Mouse (Mus musculus) megakaryocyte, adult 5-6 weeks (primary cell): ENCODE results near the gene Taf8. TPM values are rescaled to one million over a fixed set of nuclear protein-coding genes. Genes with fewer than 3 reads are reported as not detected.

ENCODE experiments used
- ATAC-seq: 2 replicates; pipeline ENCODE4 v1.8.0; 2016; ENCODE audit warnings: mild to moderate bottlenecking, inconsistent platforms; ENCODE audit not compliant: poor library complexity, severe bottlenecking
- total RNA-seq, 2 experiments: library from RNA; stranded (forward) in 1 of 2; stranded (reverse) in 1 of 2; fragments of 153-499, 151-499 nt in 1 of 2; fragments of 221-1000, 200-1000 nt in 1 of 2; gene quantifications; 2 replicates each; pipeline versions ENCODE4 v1.2.3 to v1.2.4; 2015 to 2017

Gene Taf8
- total RNA-seq (2015) (16.3 and 19.3 TPM in 2 replicates), total RNA-seq (2017) (44.0 and 57.5 TPM in 2 replicates)

DNA sequence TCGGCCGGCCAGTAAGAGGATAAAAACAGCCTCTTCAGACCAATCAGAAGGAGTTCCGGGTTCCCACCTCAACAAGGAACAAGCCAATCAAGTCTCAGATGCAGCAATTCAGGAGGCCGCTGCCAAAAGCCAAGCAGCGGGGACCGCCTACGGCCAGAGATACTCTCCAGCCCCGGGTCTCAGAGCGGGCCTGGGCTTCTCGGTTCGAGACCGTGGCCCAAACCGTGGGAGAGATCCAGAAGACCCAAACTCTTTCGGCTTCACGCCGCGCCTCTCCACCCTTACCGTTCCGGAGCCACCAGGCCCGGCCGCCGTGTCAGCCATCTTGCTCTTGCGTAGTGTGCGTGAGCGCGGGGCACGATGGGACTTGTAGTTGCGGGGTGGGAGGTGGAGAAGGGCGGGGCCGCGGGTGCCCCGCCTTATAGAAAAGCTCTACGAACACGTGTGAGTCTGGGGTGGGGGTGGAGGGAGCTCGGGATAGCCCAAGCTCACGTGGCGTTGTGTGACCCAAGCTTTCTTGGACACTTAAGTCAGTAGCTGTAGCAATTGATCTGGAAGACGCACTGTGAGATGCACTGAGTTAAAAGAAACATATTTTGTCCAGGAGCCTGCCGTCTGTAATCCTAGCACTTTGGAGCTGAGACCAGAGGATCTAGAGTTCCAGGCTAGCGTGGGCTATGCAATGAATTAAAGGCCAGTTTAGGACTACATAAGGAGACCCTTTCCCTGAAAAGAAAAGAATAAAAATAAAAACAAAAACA lies at the start of gene Taf8:
Gene Taf8 (minus strand): TSS at position 347 of the 761 bp plus-strand sequence.
- peak; percentile 87 for ATAC-seq

DNA sequence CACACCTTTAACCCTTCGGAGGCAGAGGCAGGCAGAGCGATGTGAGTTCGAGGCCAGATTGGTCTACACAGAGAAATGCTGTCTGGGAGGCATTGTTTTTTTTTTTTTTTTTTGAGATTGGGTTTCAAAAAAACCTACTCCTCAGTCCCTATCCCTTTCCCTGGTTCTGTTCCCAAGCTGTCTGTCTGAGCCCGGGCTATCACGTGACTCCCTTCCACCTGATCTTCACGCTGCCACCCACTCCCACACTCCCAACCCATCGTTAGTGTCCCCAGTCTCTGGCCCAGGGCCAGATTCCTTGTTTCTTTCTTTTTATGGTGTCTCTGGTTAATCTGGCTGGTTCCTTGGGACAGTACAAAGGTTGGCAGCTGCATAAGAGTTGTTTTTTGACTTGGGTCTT lies 49.0 kb upstream of the Taf8 start:
- ATAC-seq = no peak

DNA sequence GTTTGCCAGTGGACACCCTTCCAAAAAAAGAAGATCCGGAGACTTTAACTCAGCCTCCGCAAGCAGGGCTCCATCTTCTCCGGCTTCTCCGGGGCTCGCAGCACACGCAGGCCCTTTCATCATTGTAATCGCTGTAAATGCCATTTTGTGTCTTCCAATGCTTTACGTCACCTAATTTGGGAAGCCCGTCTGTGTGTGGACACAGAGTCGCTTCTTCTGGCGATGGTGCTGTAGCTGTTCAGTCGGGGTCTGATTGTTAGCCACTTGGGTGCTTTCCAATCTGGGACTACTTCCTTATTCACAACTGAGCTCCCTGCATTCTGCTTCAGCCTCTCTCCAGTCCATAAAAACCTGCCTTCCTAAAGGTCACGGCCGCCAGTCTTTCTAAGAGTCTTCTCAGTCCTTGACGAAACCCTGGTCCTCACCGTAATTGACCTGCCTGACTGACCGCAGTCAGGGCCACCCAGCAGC lies 43.8 kb upstream of the Taf8 start:
- ATAC-seq = no peak

DNA sequence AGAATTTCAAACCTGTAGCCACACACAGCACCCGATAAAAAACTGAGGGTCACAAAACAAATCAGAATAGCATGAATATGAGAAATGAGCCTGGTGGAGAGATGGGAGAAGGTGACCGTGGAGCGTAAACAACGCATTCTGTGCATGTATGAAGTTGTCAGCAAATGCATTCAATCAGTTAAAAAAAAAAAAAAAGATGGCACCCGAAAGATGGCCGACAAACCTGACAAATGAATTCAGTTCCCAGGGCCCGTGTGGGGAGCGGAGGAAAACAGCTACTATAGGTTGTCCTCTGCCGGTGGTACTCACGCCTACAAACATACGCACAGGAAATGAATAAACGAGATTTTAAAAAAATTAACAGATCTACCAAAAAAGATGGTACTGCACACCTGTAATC lies 43.1 kb upstream of the Taf8 start:
- no peak for ATAC-seq

DNA sequence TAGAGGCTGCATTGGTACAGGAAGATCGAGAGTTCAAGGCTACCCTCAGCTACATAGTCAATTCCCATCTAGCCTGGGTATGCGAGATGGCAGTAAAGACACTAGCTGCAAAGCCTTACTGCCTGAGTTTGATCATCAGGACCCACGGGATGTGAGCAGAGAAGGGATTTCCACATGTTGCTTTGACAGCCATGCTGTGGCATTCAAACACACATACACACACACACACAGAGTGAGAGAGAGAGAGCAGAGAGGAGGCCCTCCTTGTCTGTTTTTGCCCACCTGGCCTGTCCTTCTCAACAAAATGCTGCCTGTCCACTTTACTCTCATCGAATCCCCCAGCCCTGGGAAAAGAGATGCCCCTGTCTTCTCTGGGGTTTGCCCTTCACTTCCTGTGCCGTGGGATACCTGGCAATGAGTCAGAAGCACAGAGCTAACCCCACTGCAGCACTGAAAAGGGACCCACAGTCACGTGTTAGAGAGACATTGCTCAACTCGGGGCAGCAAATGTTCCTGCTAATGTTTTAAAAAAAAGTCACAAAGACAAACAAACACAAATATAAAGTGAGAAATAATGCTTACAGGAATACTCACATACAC lies 41.1 kb upstream of the Taf8 start:
- peak; percentile 62 for ATAC-seq

DNA sequence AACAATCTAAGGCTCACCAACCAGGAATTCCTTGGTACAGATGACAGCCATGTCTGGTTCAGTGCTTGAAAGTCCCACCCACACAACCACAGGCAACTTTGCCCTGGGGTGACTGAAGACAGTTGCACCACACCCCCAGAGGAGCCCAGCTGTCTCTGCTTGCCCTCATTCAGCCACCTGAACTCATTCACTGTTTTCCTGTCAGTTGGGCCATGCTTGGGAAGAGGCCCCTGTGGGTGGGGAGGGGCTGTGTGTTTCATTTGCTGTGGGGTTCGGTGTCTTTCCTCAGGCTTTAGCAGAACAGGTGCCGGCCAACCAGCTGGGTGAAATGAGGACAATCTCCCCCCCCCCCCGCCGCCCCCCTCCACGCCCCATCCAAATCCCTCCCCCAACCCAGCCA lies 40.0 kb upstream of the Taf8 start:
- peak; percentile 52 for ATAC-seq

DNA sequence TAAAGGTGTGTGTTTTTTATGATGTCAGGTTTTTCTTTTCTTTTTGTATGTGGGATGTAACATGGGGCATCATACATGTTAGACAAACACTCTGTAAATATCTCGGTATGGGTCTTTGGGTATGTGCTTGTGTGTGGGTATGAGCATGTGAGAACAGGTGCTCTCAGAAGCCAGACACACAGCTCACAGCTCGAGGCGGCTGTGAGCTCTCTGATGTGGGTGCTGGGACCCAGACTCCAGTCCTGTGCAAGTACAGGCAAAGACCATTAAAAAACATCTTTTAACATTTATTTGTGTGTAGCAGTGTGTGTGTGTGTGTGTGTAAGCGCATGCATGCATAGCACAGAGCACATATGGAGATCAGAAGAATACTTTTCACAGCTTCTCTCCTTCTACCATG lies 37.0 kb upstream of the Taf8 start:
- ATAC-seq = no peak

DNA sequence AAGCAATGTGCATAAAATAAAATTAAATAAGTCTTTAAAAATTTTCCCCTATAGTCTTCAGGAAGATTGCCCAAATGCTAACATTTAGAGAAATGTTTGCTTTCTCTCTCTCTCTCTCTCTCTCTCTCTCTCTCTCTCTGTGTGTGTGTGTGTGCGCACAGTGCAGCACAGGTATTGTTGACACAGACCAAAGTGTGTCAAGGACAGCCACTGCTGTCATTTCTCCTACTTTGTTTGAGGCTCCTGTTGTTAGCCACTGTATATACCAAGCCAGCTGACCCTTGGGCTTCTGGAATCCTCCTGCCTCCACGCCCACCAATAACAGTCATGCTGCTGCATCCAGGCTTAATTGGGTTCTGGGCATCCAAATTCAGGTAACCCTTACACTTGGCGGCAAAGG lies 36.0 kb upstream of the Taf8 start:
- ATAC-seq = no peak

DNA sequence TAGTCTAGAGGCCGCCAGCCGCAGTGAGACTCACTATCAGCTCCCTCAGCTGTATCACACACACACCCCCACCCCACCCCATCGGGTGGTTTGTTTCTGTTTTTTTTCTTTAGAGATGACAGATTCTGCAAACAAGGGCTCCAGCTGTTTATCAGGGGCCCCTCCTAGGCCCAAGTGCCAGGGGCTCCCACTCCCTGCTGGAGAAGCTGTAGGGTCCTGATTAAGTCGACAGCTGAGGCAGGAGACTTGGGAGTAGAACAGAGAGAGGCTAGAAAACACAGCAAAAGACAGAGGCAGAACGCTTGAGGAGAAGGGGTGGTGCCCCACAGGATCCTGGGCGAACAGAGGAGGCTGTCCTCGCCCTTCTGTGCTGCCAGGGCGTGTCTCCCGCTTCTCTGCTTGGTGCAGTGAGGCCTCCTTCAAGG lies 33.7 kb upstream of the Taf8 start:
- peak; percentile 51 for ATAC-seq

DNA sequence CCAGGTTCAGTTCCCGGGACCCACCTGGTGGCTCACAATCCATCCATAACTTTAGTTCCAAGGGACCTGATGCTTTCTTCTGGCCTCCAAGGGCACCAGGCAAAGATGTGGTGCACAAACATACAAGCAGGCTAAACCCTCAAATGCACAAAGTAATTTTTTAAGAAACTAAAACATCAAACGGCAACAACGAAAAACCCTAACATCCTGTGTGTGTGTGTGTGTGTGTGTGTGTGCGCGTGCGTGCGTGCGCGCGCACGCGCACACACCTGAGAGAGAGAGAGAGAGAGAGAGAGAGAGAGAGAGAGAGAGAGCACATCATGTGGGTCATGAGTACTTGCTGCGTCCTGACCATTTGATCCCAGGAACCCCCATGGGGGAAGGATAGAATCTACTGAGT lies 31.6 kb upstream of the Taf8 start:
- ATAC-seq = no peak

DNA sequence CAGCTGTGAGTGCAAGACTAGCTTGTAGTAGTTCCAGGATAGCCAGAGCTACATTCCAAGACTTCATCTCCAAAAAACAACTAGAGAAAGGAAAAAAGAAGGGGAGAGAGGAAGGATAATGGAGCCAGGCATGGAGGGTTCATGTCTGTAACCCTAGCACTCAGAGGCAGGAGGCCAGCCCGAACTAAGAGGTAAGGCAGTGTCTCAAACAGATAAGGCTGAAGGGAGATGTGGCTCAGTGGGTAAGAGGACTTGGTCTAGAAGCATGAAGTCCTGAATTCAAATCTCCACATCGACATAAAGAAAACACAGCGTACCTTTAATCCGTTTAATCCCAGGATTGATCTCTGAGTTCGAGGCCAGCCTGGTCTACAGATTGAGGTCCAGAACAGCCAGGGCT lies 30.3 kb upstream of the Taf8 start:
- ATAC-seq = no peak

DNA sequence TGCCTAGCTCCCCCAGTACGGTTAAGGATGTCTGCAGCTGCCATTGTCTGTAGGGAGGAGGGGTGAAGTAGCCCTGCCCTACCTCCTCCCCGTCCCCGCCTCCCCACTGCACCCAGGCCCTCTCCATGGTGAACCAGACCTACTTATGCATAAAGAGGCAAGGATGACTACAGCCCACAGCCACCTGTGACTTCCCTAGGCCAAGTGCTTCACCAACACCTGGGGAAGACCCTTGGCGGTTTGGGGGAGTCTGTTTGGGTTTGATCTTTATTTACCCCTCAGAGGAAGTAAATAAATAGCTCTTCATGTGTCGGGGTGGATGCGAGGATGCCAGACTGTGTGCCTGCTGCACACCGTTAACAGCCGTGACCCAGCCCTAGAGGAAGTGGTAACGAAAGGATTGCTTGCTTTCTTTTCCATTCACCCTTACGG lies 29.3 kb upstream of the Taf8 start:
- ATAC-seq = peak; percentile 53

DNA sequence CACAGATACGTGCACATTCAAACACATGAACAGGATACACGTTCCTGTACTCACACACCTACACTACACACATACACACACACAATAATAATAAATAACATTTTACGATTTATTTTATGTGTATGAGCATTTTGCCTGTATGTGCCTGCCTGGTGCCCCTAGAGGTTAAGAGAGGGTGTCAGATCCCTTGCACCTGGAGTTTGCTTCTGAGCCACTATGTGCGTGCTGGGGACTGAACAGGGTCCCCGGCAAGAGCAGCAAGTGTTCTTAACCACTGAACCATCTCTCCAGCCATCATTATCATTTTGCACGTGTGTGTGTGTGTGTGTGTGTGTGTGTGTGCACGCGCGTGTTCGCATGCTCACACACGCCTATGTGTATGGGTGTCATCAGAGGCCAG lies 27.5 kb upstream of the Taf8 start:
- no peak for ATAC-seq

DNA sequence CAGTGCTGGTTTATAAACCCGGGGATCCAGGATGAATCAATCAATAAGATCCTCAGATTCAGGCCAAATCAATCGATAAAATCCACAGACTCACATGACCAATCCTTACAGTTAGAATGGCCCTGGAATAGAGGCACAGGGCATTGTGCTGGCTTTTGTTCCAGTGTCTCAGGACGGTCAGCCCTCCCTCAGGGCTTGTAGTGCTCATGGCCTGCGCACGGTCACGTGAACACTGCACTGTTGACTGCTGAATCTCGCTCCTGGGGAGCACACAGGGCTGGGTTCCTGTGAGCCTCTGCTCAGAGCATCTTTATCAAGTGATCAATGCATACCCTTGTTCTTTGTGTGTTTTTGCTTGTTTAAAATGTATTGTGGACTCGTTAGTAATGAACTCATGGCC lies 26.8 kb upstream of the Taf8 start:
- no peak for ATAC-seq

DNA sequence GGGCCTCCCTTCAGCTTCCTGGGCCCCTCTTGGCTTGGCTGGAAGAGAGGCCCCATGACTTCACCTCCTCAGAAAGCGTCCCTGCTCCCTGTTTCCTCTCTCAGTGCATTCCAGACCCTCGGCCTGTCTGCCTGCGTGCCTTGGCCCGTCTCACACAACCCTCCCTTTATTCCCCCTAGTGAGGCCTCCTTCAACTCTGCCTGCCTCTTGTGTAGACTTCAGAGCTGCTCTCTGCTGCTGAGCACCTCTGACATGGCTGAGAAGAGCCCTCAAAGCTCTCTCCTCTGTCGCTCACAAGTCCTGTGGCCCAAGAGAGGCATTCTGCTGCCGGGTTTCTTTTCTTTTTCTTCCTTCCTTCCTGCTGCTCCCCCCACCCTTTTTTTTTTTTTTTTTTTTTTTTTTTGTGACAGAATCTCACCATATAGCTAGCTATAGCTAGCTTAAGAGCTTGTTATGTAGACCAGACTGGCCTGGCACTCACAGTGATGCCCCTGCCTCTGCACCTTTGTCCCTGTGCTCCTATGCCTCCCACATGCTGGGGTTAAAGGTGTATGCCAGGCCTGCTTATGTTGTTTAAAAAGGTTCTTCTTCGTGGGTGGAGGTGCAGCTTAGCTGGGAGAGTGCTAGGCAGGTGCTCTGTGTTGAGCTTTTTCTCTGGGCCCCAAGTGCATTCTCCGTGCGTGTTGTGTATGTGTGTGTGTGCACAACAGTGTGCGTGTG lies 25.6 kb upstream of the Taf8 start:
- ATAC-seq = no peak

DNA sequence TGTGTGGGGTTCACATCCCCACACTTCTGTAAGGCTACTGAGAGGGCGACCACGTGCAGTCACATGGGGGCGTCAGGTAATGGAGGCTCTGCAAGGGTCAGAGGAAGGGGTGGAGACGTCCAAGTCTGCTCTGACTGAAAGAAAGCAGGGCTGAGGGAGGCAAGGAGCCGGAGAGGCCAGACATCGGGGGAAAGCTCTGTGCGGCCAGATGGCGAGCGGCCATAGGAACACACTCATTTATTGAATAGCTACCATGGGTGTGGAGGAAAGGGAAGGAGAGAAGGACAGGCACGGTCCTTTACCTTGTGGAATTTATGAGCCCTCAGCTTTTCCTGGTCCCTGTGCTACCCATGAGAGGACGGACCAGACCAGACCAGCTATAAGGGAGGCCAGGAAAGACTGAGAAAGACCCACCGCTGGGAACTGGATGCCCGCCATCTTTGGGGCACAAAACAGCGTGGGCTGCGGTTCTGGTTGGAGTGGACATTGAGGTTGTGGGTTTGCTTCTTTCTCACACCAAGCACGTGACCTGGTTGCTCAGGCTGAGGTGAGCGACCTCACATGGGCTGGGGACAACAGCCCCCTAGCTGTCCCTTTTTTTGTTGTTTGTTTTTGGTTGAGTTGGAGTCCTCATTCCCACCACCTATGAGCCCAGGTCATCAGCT lies 24.9 kb upstream of the Taf8 start:
- ATAC-seq = no peak

DNA sequence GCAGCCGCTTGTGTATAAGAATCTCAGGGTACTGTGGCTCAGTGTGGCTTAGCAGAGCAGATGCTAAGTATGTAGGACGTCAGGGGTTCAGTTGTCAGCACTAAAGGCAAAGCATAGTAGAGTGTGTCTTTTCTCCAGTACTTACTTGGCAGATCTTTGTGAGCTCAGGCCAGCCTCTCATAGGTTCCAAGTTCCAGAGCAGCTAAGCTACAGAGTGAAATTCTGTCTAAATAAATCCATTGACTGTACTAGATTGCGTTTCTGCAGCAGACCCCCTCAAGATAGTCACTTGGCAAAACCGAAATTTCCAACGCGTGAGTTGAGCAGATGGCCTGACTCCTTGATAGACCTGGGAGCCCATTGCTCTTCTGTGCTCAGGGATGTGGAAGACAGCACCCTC lies 22.9 kb upstream of the Taf8 start:
- no peak for ATAC-seq

DNA sequence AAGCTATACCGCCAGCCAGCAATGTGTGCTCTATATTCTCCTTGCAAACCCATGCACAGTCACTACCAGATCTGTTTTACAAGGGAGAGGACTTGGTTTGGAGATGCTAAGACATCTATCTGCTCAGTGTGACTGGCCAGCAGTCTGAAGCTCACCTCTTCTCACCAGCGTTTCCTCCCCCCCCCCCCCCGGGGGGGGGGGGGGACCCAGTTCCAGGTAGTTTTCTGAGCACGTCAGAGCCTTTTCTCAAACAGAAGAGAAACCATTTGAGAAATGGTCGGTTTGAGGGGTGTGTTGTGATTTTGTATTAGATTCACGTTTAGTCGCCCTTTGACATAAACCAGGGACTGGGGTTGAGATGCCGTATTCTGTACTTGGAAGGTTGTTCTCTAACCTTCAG lies 22.0 kb upstream of the Taf8 start:
- ATAC-seq = no peak

DNA sequence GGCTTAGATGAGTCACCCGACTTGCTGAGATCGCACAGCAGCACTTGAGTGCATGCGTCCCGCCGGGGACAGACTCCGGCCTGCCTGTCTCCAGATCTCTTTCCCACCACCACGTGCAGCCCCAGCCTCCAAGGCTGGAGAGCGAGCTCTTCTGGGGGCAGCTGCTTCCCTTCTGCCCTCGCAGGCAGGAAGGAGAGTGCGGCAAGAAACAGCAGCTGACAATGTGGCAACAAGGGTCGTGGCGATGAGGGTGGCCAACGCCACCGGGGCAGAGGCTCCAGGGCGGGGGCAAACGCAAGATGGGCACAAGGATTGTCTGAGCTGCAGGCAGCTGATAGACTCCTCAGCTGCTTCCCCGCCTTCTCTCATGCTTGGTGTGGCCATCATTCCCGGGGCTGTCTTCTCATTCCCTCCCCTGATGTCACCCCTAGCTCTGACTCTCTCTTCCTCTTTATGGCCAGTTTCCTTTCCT lies 21.2 kb upstream of the Taf8 start:
- peak; percentile 63 for ATAC-seq

DNA sequence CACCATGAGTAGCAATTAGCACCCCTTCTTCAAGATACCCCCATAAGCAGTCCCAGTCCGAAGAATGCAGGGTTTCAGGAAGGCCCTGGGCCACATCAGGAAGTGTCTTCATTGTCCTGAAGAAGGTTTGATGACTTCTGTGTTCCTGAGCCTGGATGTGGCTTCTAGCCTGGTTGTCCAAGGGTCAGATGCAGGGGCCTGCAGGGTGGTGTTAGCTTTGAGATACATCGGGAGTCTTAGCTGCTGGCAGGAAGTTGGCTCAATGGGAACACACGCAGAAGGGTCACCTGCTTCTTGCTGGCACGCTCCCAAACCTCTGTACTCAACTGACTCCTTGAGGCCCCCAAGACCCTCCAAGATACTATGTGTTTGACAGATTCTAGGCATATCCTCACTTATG lies 20.4 kb upstream of the Taf8 start:
- no peak for ATAC-seq

DNA sequence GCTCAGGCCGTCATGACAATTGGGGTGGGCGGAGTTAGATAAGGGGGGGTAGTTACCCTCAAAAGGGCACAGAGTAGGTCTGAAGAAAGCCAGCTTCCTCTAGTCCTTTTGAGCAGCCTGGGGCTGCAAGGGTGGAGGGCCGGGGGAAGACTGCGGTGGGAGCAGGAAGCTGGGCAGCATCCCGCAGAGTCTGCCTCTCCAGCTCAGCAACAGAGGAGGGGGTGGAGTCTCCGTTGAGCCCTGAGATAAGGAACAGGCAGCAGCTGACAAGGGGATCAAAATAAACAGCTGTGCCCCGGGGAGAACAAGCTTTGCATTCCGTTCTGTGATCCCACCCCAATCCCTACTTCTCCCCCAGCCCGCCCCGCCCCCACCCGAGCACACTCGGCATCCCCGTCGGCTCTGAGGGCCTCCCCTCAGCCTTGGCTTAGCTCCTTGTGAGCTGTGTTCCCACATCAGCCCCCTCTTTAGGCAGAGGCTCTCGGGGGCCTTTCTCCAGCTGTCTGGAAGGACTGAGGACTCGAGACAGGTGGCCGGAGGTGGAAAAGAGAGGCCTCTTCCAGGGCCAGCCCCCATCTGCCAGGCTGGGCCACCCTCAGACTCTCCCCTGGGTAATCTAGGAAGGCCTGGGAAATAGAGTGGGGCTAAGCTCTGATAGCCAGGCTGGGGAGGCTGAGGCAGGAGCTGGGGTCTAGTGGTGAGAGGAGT lies 19.6 kb upstream of the Taf8 start:
- peak; percentile 89 for ATAC-seq
